ENCODE assay signal across 24 mouse cellular contexts in the genomic region with DNA sequence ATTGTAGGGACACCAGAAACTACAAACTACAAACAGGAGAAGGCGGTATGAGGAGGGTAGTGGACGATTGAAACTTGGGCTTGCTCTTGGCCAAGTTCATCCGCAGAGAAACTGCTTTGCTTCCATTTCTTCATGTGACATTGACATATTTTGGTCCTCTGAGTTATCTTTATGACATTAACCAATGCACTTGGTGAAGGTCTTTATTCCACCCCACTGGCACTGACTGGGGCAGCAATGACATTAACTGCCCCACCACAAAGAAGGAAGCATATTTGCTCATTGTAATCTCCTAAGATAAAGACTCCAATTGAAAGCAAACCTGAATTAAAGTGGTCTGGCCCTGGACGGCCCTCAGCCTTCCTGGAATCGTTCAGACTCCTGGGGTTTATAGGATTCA.
DNase-seq lines count a peak whose midpoint lies in the region; ATAC-seq and TF ChIP-seq lines count a peak whose summit lies in the region.
"Had no signal": no experiment of that assay in that cellular context is flagged by ENCODE, and none has a peak within 500 bp of the region (broad histone marks: within the 10 kb centered on the region; RNA-seq: fewer than 3 reads in every experiment).

No protein-coding gene starts in this region.

- H3K27ac ChIP-seq in kidney, postnatal 0 days: 0 out of 2 replicates have a peak overlapping the region, but pooled peaks have one; percentile 6
- H3K27ac ChIP-seq in limb, embryonic 10.5 days: peak overlapping the region; percentile 14; the same call in 1 of the 2 replicates
- no peak overlapping the region for H3K27ac ChIP-seq in midbrain, embryonic 13.5 days
- H3K27ac ChIP-seq: forebrain, embryonic 12.5 days; forebrain, embryonic 15.5 days; hindbrain, embryonic 12.5 days; hindbrain, embryonic 15.5 days had no signal

- no peak for TF ChIP-seq CTCF in kidney, postnatal 0 days (IDR thresholded peaks at IDR 0.05; ENCODE audit: low read depth)

- H3K4me3 ChIP-seq in kidney, postnatal 0 days (replicated peaks; ENCODE audit: low read depth, low read length): no peak overlapping the region
- H3K4me3 ChIP-seq in limb, embryonic 10.5 days: no peak overlapping the region
- no peak overlapping the region for H3K4me3 ChIP-seq in midbrain, embryonic 13.5 days (replicated peaks)
- H3K4me3 ChIP-seq: forebrain, embryonic 12.5 days; forebrain, embryonic 15.5 days; hindbrain, embryonic 12.5 days; hindbrain, embryonic 15.5 days had no signal

- H3K36me3 ChIP-seq in kidney, postnatal 0 days (ENCODE audit: insufficient read depth, low read length): no peaks in the 10 kb centered on the region
- no peaks in the 10 kb centered on the region for H3K36me3 ChIP-seq in limb, embryonic 10.5 days
- H3K36me3 ChIP-seq in midbrain, embryonic 13.5 days: no peaks in the 10 kb centered on the region
- H3K36me3 ChIP-seq: forebrain, embryonic 12.5 days; forebrain, embryonic 15.5 days; hindbrain, embryonic 12.5 days; hindbrain, embryonic 15.5 days had no signal

- H3K9ac ChIP-seq in kidney, postnatal 0 days (ENCODE audit: low read depth, low read length): no peak overlapping the region
- H3K9ac ChIP-seq in midbrain, embryonic 13.5 days (replicated peaks): no peak overlapping the region
- H3K9ac ChIP-seq: forebrain, embryonic 12.5 days; forebrain, embryonic 15.5 days; hindbrain, embryonic 12.5 days; hindbrain, embryonic 15.5 days had no signal

- no peak for ATAC-seq in kidney, postnatal 0 days (replicated peaks; ENCODE audit: low FRiP score, low read depth)
- no peak for ATAC-seq in midbrain, embryonic 13.5 days
- ATAC-seq: forebrain, embryonic 15.5 days; Patski had no signal

- peaks cover 16% of the 10 kb centered on the region for H3K4me1 ChIP-seq in kidney, postnatal 0 days (replicated peaks; ENCODE audit: insufficient read depth, low read length)
- peaks cover 37% of the 10 kb centered on the region for H3K4me1 ChIP-seq in limb, embryonic 10.5 days
- H3K4me1 ChIP-seq in midbrain, embryonic 13.5 days (replicated peaks): 0 out of 2 replicates have a peak, but pooled peaks cover 3% of the 10 kb centered on the region
- H3K4me1 ChIP-seq: forebrain, embryonic 12.5 days; hindbrain, embryonic 12.5 days had no signal

- no peaks in the 10 kb centered on the region for H3K9me3 ChIP-seq in kidney, postnatal 0 days (replicated peaks; ENCODE audit: low read length)
- H3K9me3 ChIP-seq in limb, embryonic 10.5 days (replicated peaks): no peaks in the 10 kb centered on the region
- H3K9me3 ChIP-seq in midbrain, embryonic 13.5 days: no peaks in the 10 kb centered on the region
- H3K9me3 ChIP-seq: forebrain, embryonic 12.5 days; forebrain, embryonic 15.5 days; G1E; hindbrain, embryonic 12.5 days; hindbrain, embryonic 15.5 days had no signal

- no peaks in the 10 kb centered on the region for H3K27me3 ChIP-seq in kidney, postnatal 0 days (ENCODE audit: insufficient read depth, low read length)
- H3K27me3 ChIP-seq in limb, embryonic 10.5 days (ENCODE audit: low read depth, poor library complexity, severe bottlenecking): no peaks in the 10 kb centered on the region
- H3K27me3 ChIP-seq in midbrain, embryonic 13.5 days: no peaks in the 10 kb centered on the region
- H3K27me3 ChIP-seq: CH12.LX; forebrain, embryonic 12.5 days; forebrain, embryonic 15.5 days; hindbrain, embryonic 12.5 days; hindbrain, embryonic 15.5 days; Patski had no signal

- WGBS in kidney, postnatal 0 days: 69% methylated on average over 5 of the region's 5 CpGs
- 60% methylated on average over 5 of the region's 5 CpGs for WGBS in limb, embryonic 10.5 days
- 70% methylated on average over 5 of the region's 5 CpGs for WGBS in midbrain, embryonic 13.5 days

- no peak overlapping the region for H3K4me2 ChIP-seq in kidney, postnatal 0 days (ENCODE audit: low read length)
- H3K4me2 ChIP-seq in midbrain, embryonic 13.5 days (replicated peaks): no peak overlapping the region
- H3K4me2 ChIP-seq: forebrain, embryonic 12.5 days; forebrain, embryonic 15.5 days; heart, embryonic 11.5 days; hindbrain, embryonic 12.5 days; hindbrain, embryonic 15.5 days had no signal

- peak; percentile 58 for DNase-seq in adrenal gland, adult 2 months
- no peak for DNase-seq in adrenal gland, adult 18-20 months (ENCODE audit: low spot score in 2 of 2)
- DNase-seq in kidney, postnatal 0 days (ENCODE audit: low spot score): no peak
- DNase-seq in kidney, adult 8-10 months: no peak
- DNase-seq in limb, embryonic 10.5 days (ENCODE audit: low spot score): no peak
- DNase-seq in lung, postnatal 25 days (ENCODE audit: low spot score): no peak
- DNase-seq: adrenal gland, postnatal 14 days; B cell, adult 2 months; cerebellum, adult 11 months; cerebellum, adult 8-10 months; cerebellum, postnatal 10 days; cerebellum, postnatal 36 days; gastrocnemius, postnatal 10 days; gastrocnemius, postnatal 36 days; heart, adult 11 months had no signal
